Mouse (Mus musculus) heart, embryonic 16.5 days (tissue): ENCODE data around the gene Cpne5. TPM values are rescaled to one million over a fixed set of nuclear protein-coding genes. Genes with fewer than 3 reads are reported as not detected.

Experiments
- ATAC-seq: fragments of 200-750 bp; cut with Nextera tagmentation; replicated peaks from 2 replicates; pipeline ENCODE4 v1.8.0; 2017; ENCODE audit warnings: moderate number of reproducible peaks; ENCODE audit not compliant: insufficient read depth, low FRiP score; ENCODE audit errors: extremely low read depth
- H3K27ac ChIP-seq: fragments of 300-500 bp; sonication (generic); 2 replicates; pipeline ENCODE4 v1.5.1; 2014; ENCODE audit warnings: mild to moderate bottlenecking, low read length, control low read depth, moderate library complexity
- H3K27me3 ChIP-seq: fragments of 300-500 bp; sonication (generic); 2 replicates; pipeline ENCODE4 v1.6.1; 2014; ENCODE audit warnings: low read length, mixed read lengths; ENCODE audit not compliant: control insufficient read depth, insufficient read depth
- H3K36me3 ChIP-seq: fragments of 300-500 bp; sonication (generic); 2 replicates; pipeline ENCODE4 v1.6.1; 2014; ENCODE audit not compliant: control insufficient read depth, insufficient read depth
- H3K4me1 ChIP-seq: fragments of 300-500 bp; sonication (generic); 2 replicates; pipeline ENCODE4 v1.6.1; 2014; ENCODE audit warnings: low read length, mixed read lengths; ENCODE audit not compliant: control insufficient read depth, insufficient read depth
- H3K4me2 ChIP-seq: fragments of 300-500 bp; sonication (generic); 2 replicates; pipeline ENCODE4 v1.6.1; 2014; ENCODE audit warnings: low read depth, mild to moderate bottlenecking, control low read depth, low read length
- H3K4me3 ChIP-seq: fragments of 300-500 bp; sonication (generic); 2 replicates; pipeline ENCODE4 v1.5.1; 2014; ENCODE audit warnings: mild to moderate bottlenecking, control low read depth, low read length
- H3K9ac ChIP-seq: fragments of 300-500 bp; sonication (generic); 2 replicates; pipeline ENCODE4 v1.6.1; 2014; ENCODE audit warnings: low read length, control low read depth
- H3K9me3 ChIP-seq: fragments of 300-500 bp; sonication (generic); replicated peaks from 2 replicates; pipeline ENCODE4 v1.6.1; 2016; ENCODE audit warnings: low read length; ENCODE audit not compliant: control insufficient read depth
- WGBS: fragments of 180-500 bp; shearing (Covaris S2); extraction: QIAGEN DNeasy Blood & Tissue Kit; methylation state at CpG from one replicate; pipeline ENCODE4 v1.1.7; 2014; 5-methylcytosine and 5-hydroxymethylcytosine counted together
- polyA plus RNA-seq: library from polyadenylated mRNA; unstranded; fragments of >200 nt; fragmentation: Nextera tagmentation; extraction: Ambion mirVana; gene quantifications from 2 replicates; pipeline ENCODE4 v1.2.1, GENCODE M21; 2015

The Cpne5 gene
- polyA plus RNA-seq, 1 experiment from 2014 or later: 13.3 TPM

- Histone ChIP-seq H3K9me3 (no peaks in the 10 kb centered on the region), H3K4me2 (no peak overlapping the region), H3K9ac (no peak overlapping the region), H3K27ac (no peak overlapping the region), H3K27me3 (no peaks in the 10 kb centered on the region), H3K36me3 (no peaks in the 10 kb centered on the region), H3K4me3 (no peak overlapping the region), H3K4me1 (peaks cover 8% of the 10 kb centered on the region)
- 74% methylated on average over 8 of the region's 8 CpGs for WGBS
- ATAC-seq: no peak
Observed at GRCm38 (mm10) chr17:29173165-29173564, 64.8 kb downstream of the Cpne5 start.

GRCm38 (mm10) chr17:29172062-29172461, 65.9 kb downstream of the Cpne5 start:
- Histone ChIP-seq H3K4me3 (no peak overlapping the region), H3K9ac (no peak overlapping the region), H3K36me3 (no peaks in the 10 kb centered on the region), H3K4me2 (no peak overlapping the region), H3K4me1 (peaks cover 8% of the 10 kb centered on the region), H3K9me3 (no peaks in the 10 kb centered on the region), H3K27me3 (no peaks in the 10 kb centered on the region), H3K27ac (no peak overlapping the region)
- ATAC-seq: no peak
- 27% methylated on average over 10 of the region's 10 CpGs for WGBS

- Histone ChIP-seq H3K36me3 (no peaks in the 10 kb centered on the region), H3K4me1 (peaks cover 4% of the 10 kb centered on the region), H3K4me2 (no peak overlapping the region), H3K4me3 (no peak overlapping the region), H3K27ac (no peak overlapping the region), H3K27me3 (no peaks in the 10 kb centered on the region), H3K9me3 (no peaks in the 10 kb centered on the region), H3K9ac (no peak overlapping the region)
- ATAC-seq: peak; percentile 57
- WGBS: 19% methylated on average over 14 of the region's 14 CpGs
Observed at GRCm38 (mm10) chr17:29171001-29171772, 66.8 kb downstream of the Cpne5 start.

GRCm38 (mm10) chr17:29170431-29171000, 67.5 kb downstream of the Cpne5 start:
- Histone ChIP-seq H3K36me3 (no peaks in the 10 kb centered on the region), H3K4me2 (no peak overlapping the region), H3K4me3 (no peak overlapping the region), H3K4me1 (peaks cover 10% of the 10 kb centered on the region), H3K27me3 (no peaks in the 10 kb centered on the region), H3K9ac (no peak overlapping the region), H3K9me3 (no peaks in the 10 kb centered on the region), H3K27ac (no peak overlapping the region)
- WGBS: 71% methylated on average over 14 of the region's 14 CpGs
- no peak for ATAC-seq

GRCm38 (mm10) chr17:29168996-29169601, 68.9 kb downstream of the Cpne5 start:
- Histone ChIP-seq H3K27ac (no peak overlapping the region), H3K9me3 (no peaks in the 10 kb centered on the region), H3K4me1 (peaks cover 23% of the 10 kb centered on the region), H3K36me3 (no peaks in the 10 kb centered on the region), H3K27me3 (no peaks in the 10 kb centered on the region), H3K4me2 (no peak overlapping the region), H3K9ac (no peak overlapping the region), H3K4me3 (no peak overlapping the region)
- no peak for ATAC-seq
- 76% methylated on average over 12 of the region's 12 CpGs for WGBS

GRCm38 (mm10) chr17:29168438-29168837, 69.5 kb downstream of the Cpne5 start:
- H3K9me3 ChIP-seq: no peaks in the 10 kb centered on the region
- H3K36me3 ChIP-seq: no peaks in the 10 kb centered on the region

GRCm38 (mm10) chr17:29167371-29167770, 70.6 kb downstream of the Cpne5 start:
- no peak overlapping the region for H3K9ac ChIP-seq
- no peak overlapping the region for H3K4me2 ChIP-seq
- H3K9me3 ChIP-seq: no peaks in the 10 kb centered on the region; the same call in 1 of the 2 replicates
- no peaks in the 10 kb centered on the region for H3K36me3 ChIP-seq
- no peaks in the 10 kb centered on the region for H3K27me3 ChIP-seq
- no peak overlapping the region for H3K27ac ChIP-seq
- peaks cover 24% of the 10 kb centered on the region for H3K4me1 ChIP-seq
- ATAC-seq: no peak
- WGBS: 62% methylated on average over 6 of the region's 6 CpGs
- H3K4me3 ChIP-seq: no peak overlapping the region

More at GRCm38 (mm10) chr17:29168438-29168837, 69.5 kb downstream of the Cpne5 start:
- H3K27me3 ChIP-seq: no peaks in the 10 kb centered on the region
- no peak overlapping the region for H3K4me2 ChIP-seq
- whole genome bisulfite sequencing: 85% methylated on average over 4 of the region's 4 CpGs
- peaks cover 24% of the 10 kb centered on the region for H3K4me1 ChIP-seq
- H3K9ac ChIP-seq: no peak overlapping the region
- H3K27ac ChIP-seq: no peak overlapping the region
- no peak overlapping the region for H3K4me3 ChIP-seq
- ATAC-seq: no peak

- no peak overlapping the region for H3K4me2 ChIP-seq
- 0 out of 2 replicates have a peak, but pooled peaks cover 3% of the 10 kb centered on the region for H3K36me3 ChIP-seq
- no peak overlapping the region for H3K4me3 ChIP-seq
- peak overlapping the region; percentile 62 for H3K27ac ChIP-seq
- H3K9me3 ChIP-seq: peaks cover 9% of the 10 kb centered on the region
- H3K27me3 ChIP-seq: no peaks in the 10 kb centered on the region
- WGBS: 29% methylated on average over 8 of the region's 8 CpGs
- H3K4me1 ChIP-seq: peaks cover 24% of the 10 kb centered on the region
- ATAC-seq: no peak
- H3K9ac ChIP-seq: no peak overlapping the region
Observed at GRCm38 (mm10) chr17:29165967-29166578, 71.9 kb downstream of the Cpne5 start.

GRCm38 (mm10) chr17:29165452-29165851, 72.5 kb downstream of the Cpne5 start:
- 0 out of 2 replicates have a peak, but pooled peaks cover 5% of the 10 kb centered on the region for H3K36me3 ChIP-seq
- no peak overlapping the region for H3K9ac ChIP-seq
- H3K27me3 ChIP-seq: no peaks in the 10 kb centered on the region
- peaks cover 24% of the 10 kb centered on the region for H3K4me1 ChIP-seq
- H3K9me3 ChIP-seq: peaks cover 11% of the 10 kb centered on the region
- ATAC-seq: no peak
- H3K4me3 ChIP-seq: no peak overlapping the region
- no peak overlapping the region for H3K4me2 ChIP-seq
- 33% methylated on average over 6 of the region's 6 CpGs for WGBS
- peak overlapping the region; percentile 62 for H3K27ac ChIP-seq
